Mouse (Mus musculus) stomach, postnatal 0 days (tissue): Measurements from ENCODE around the gene Snx29.

Source experiments
- CTCF ChIP-seq: IDR thresholded peaks from 2 replicates; pipeline ENCODE4 v1.5.1; 2016; ENCODE audit warnings: antibody characterized with exemption, low read depth, mild to moderate bottlenecking, moderate library complexity
- EP300 ChIP-seq: optimal IDR thresholded peaks from 2 replicates; pipeline ENCODE3; 2016; ENCODE audit warnings: antibody characterized with exemption

GRCm38 (mm10) chr16:11425279-11425678 is 102.6 kb downstream of the Snx29 start:
- no peak for TF ChIP-seq EP300
- TF ChIP-seq CTCF, result no peak
